Mouse (Mus musculus): ENCODE data around the gene Klhdc3. TPM values are rescaled to one million over a fixed set of nuclear protein-coding genes. Genes with fewer than 3 reads are reported as not detected.

Klhdc3 gene
- 121 and 133 TPM in 2 replicates for polyA plus RNA-seq (2015; fragmentation: Nextera tagmentation; extraction: Ambion mirVana)

DNA sequence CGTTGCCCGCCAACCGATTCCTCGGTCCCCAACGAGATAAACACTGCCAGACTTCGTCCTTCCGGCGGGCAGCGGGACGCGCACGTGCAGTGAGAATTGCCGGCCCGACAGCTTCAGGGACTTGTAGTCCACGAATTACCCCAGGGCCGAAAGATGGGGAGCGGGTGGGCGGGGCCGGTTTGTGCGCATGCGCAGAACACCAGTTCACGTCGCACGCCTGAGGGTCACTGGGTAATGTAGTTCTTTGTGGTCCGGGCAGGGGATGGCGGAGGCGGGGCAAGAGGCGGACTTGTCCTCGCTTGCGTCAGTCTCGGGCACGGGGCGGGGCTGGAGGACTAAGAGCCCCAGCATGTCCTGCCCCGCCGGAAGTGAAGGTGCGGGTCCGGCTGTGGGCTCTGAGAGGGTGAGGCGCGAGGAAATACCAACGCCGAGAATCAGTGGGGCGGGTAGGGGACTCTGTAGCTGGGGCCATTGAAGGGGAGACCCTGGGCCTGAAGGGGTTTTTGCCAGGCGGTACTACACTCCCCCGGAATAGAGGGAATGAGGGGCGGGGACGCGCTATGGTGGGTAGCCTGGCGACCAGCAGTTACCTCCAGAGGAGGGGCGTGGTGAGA, at the start of gene Klhdc3:
Gene Klhdc3, minus strand, starts transcription at position 155 of the 614 bp plus-strand sequence.
- H3K9ac ChIP-seq, result peak within 1 kb of the TSS; percentile 84
- under 1% methylated on average over 49 of the region's 49 CpGs for WGBS
- peak within 1 kb of the TSS; percentile 95 for H3K4me2 ChIP-seq
- peaks cover 27% of the 10 kb centered on the region for H3K4me1 ChIP-seq
- H3K27ac ChIP-seq, result peak within 1 kb of the TSS; percentile 90
- H3K9me3 ChIP-seq, result no peaks in the 10 kb centered on the region
- peaks cover 60% of the 10 kb centered on the region for H3K36me3 ChIP-seq
- no peaks in the 10 kb centered on the region for H3K27me3 ChIP-seq
- ATAC-seq (ENCODE audit: insufficient number of reproducible peaks, insufficient read depth, low FRiP score, low TSS enrichment, low read depth), result peak; percentile 94
- H3K4me3 ChIP-seq, result peak within 1 kb of the TSS; percentile 89

DNA sequence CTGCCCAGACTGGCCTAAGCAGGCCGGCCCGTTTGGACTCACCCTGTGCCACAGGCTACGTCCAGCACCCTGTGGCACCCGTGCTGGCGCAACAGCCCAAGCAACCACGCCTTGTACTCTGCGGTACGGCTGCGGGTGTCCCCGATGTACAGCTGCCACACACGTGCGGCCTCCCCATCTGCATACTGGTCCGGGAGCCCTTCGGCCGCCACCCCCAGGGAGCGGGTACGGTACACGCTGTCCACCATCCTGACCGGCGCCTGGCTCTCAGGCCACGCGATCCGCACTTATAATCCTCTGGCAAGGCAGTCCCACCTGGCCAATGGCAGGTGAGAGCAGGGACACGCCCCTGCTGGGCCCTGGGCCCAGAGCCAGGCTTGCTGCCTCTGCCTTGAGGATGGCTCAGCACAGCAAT, 48.2 kb upstream of the Klhdc3 start, which contains the start of gene Gnmt:
Gene Gnmt, minus strand, starts transcription at position 265 of the 415 bp plus-strand sequence.
- Histone ChIP-seq H3K27me3 (peaks cover 24% of the 10 kb centered on the region), H3K4me3 (peak within 1 kb of the TSS; percentile 14), H3K9ac (0 out of 2 replicates have a peak within 1 kb of the TSS, but pooled peaks have one; percentile 53), H3K4me1 (peaks cover 6% of the 10 kb centered on the region; the same call in 1 of the 2 replicates), H3K4me2 (peak within 1 kb of the TSS; percentile 49), H3K9me3 (no peaks in the 10 kb centered on the region), H3K27ac (no peak within 1 kb of the TSS), H3K36me3 (peaks cover 24% of the 10 kb centered on the region)
- no peak for ATAC-seq (ENCODE audit: insufficient number of reproducible peaks, insufficient read depth, low FRiP score, low TSS enrichment, low read depth)
- 16% methylated on average over 24 of the region's 24 CpGs for WGBS

DNA sequence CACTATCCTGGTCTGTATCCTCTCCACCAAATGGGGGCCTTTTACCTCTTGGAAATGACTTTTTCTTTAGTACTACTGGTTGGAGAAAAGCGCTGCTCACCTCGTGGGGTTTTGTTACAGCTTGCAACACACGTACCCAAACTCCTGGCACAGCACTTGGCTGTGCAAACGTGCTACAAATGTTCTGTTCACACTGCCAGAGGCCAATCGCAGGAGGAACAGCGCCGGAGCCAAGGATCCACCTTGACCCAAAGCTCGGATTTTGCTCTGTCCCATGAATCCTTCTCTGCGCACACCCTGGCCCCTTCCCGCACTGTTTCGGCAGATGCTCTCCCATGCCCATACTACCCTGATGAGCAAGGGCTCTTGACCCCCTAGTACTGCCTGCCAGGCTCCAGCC, 47.8 kb upstream of the Klhdc3 start:
- H3K4me3 ChIP-seq, result peak overlapping the region; percentile 14
- 0 out of 2 replicates have a peak overlapping the region, but pooled peaks have one; percentile 53 for H3K9ac ChIP-seq
- H3K27me3 ChIP-seq, result peaks cover 24% of the 10 kb centered on the region
- peaks cover 28% of the 10 kb centered on the region for H3K36me3 ChIP-seq
- H3K4me1 ChIP-seq, result peaks cover 6% of the 10 kb centered on the region; the same call in 1 of the 2 replicates
- H3K9me3 ChIP-seq, result no peaks in the 10 kb centered on the region
- peak overlapping the region; percentile 49 for H3K4me2 ChIP-seq
- ATAC-seq (ENCODE audit: insufficient number of reproducible peaks, insufficient read depth, low FRiP score, low TSS enrichment, low read depth), result no peak
- no peak overlapping the region for H3K27ac ChIP-seq
- WGBS, result 44% methylated on average over 11 of the region's 11 CpGs

DNA sequence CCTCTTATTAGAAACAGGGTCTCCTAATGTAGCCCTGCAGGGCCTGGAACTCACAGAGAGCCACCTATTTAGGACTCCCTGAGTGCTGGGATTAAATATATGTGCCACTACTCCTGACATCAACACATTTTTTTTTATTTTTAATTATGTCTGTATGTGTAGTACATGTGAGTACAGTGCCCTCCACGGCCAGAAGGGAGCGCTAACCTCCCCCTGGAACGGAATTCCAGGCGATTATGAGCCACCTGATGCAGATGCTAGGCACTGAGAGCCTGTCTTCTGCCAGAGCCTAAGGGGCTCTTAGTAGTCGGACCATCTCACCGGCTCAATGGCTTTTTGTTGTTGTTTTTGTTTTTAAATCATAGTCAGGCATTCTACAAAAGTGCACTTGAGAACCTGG, 47.3 kb upstream of the Klhdc3 start:
- no peaks in the 10 kb centered on the region for H3K9me3 ChIP-seq
- ATAC-seq (ENCODE audit: insufficient number of reproducible peaks, insufficient read depth, low FRiP score, low TSS enrichment, low read depth), result no peak
- no peak overlapping the region for H3K27ac ChIP-seq
- H3K4me1 ChIP-seq, result peaks cover 6% of the 10 kb centered on the region; the same call in 1 of the 2 replicates
- H3K4me2 ChIP-seq, result no peak overlapping the region
- no peak overlapping the region for H3K9ac ChIP-seq
- H3K4me3 ChIP-seq, result no peak overlapping the region
- 29% methylated on average over 6 of the region's 6 CpGs for WGBS
- peaks cover 33% of the 10 kb centered on the region for H3K36me3 ChIP-seq
- H3K27me3 ChIP-seq, result peaks cover 24% of the 10 kb centered on the region

DNA sequence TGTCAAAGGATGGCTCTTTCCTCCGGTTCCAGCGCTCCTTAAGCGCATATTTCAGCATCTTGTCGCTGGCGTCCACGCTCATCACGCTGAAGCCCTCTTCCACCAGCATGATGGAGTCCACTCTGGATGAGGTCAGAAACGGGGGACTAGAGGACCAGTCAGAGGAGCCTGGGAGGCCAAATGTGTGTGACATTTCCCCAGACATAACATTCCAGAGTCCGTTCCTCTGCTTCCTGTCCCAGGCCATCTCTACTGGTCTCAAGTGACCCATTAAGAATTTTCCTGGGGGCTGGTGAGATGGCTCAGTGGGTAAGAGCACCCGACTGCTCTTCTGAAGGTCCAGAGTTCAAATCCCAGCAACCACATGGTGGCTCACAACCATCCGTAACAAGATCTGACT, 46.6 kb upstream of the Klhdc3 start:
- H3K4me3 ChIP-seq, result no peak overlapping the region
- no peak for ATAC-seq (ENCODE audit: insufficient number of reproducible peaks, insufficient read depth, low FRiP score, low TSS enrichment, low read depth)
- H3K27ac ChIP-seq, result no peak overlapping the region
- H3K4me1 ChIP-seq, result peaks cover 6% of the 10 kb centered on the region; the same call in 1 of the 2 replicates
- H3K4me2 ChIP-seq, result no peak overlapping the region
- peaks cover 24% of the 10 kb centered on the region for H3K27me3 ChIP-seq
- H3K9ac ChIP-seq, result no peak overlapping the region
- 89% methylated on average over 11 of the region's 11 CpGs for WGBS
- H3K36me3 ChIP-seq, result peaks cover 38% of the 10 kb centered on the region
- no peaks in the 10 kb centered on the region for H3K9me3 ChIP-seq

DNA sequence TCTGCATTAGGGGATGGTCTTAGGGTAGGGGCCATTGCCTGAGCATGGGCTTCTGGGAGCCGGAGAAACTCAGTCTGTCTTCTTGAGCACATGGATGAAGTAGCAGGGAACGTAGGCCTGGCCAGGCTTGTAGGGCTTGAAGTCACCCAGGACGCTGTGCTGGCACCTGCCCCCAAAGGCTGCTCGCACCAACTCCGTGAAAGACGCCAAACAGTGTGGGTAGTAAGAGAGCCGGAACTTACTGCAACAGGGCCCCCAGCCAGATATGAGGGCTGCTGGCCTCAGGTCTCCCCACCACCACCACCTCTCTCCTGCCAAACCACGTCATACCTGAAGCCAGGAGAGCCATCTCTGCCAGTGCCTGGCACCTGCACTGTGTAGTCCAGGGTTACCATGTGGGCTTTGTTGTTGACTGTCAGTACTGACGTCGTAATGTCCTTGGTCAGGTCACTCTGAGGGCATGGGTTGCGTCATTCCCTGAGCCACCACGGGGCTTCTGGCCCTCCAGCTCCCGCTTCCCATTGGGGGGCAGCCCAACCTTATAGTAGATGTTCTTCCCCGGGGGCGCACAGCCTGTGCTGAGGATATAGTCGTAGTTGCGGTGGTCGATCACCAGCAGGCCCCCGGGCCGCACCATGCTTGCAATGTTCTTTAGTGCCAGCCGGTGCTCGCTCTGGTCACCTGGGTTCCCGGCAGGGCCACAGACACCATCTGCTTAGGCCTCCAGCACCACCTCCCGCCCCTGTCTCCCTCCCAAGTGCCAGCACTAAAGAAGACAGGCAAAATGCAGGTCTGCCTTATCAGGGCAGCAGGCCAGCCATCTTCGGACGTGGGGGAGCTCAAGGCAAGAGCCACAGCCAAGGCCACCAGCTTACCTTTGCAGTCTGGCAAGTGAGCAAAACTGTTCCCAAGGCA, 45.3 kb upstream of the Klhdc3 start:
- peaks cover 6% of the 10 kb centered on the region; the same call in 1 of the 2 replicates for H3K4me1 ChIP-seq
- H3K27ac ChIP-seq, result no peak overlapping the region
- no peaks in the 10 kb centered on the region for H3K9me3 ChIP-seq
- no peak overlapping the region for H3K4me2 ChIP-seq
- ATAC-seq (ENCODE audit: insufficient number of reproducible peaks, insufficient read depth, low FRiP score, low TSS enrichment, low read depth), result no peak
- H3K9ac ChIP-seq, result no peak overlapping the region
- peaks cover 50% of the 10 kb centered on the region for H3K36me3 ChIP-seq
- H3K27me3 ChIP-seq, result peaks cover 24% of the 10 kb centered on the region
- 92% methylated on average over 26 of the region's 26 CpGs for WGBS
- no peak overlapping the region for H3K4me3 ChIP-seq

DNA sequence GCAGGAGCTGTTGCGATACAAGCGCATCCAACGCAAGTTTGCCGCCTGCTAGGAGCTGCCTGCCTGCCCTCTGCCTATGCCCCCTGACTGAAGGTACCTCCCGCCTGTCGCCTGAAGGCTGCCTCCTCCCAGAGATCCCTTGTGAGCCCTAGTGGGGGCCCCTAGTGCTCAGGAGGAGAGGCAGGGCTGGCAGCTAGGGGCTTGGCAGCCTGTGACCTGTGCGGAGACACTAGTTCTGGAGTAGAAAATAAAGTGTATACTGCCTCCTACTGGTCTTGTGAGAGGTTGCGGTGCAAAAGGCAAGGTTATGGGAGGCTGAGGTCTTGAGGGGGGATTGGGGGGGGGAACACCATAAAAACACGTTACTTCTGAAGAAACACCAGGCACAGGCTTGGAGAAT, 44.6 kb upstream of the Klhdc3 start:
- no peak overlapping the region for H3K27ac ChIP-seq
- H3K36me3 ChIP-seq, result peaks cover 58% of the 10 kb centered on the region
- 51% methylated on average over 9 of the region's 9 CpGs for WGBS
- no peak overlapping the region for H3K4me3 ChIP-seq
- H3K9ac ChIP-seq, result no peak overlapping the region
- no peak overlapping the region for H3K4me2 ChIP-seq
- ATAC-seq (ENCODE audit: insufficient number of reproducible peaks, insufficient read depth, low FRiP score, low TSS enrichment, low read depth), result no peak
- H3K9me3 ChIP-seq, result no peaks in the 10 kb centered on the region
- peaks cover 23% of the 10 kb centered on the region for H3K27me3 ChIP-seq
- peaks cover 6% of the 10 kb centered on the region; the same call in 1 of the 2 replicates for H3K4me1 ChIP-seq

DNA sequence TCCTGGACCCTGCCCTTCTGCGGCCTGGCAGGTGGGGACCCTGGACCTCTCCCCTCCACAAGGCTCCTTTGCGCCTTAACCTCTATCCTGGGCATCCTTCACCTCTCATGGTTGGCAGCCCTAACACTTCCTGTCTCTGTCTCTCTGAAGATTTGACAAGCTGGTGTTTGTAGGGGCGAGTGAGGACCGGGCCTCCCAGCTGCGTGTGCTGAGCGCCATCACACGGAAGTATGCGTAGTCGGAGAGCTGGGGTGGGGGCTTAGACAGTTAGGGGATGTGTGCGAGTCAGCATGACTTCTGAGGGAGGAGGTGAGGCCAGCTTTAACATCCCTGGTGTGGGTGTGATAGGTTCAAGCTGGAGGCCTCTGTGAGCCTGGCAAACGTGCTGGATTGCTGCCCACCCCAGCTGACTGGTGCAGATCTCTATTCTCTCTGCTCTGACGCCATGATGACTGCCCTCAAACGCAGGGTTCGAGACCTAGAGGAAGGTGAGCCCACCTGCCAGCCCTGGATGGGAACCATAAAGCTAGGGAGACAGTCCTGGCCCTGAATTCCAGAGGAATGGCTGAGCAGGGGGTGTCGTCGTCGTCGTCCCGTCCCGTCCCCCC, 43.9 kb upstream of the Klhdc3 start:
- peaks cover 19% of the 10 kb centered on the region for H3K27me3 ChIP-seq
- no peak overlapping the region for H3K27ac ChIP-seq
- ATAC-seq (ENCODE audit: insufficient number of reproducible peaks, insufficient read depth, low FRiP score, low TSS enrichment, low read depth), result no peak
- H3K9me3 ChIP-seq, result no peaks in the 10 kb centered on the region
- H3K9ac ChIP-seq, result no peak overlapping the region
- H3K4me1 ChIP-seq, result peaks cover 6% of the 10 kb centered on the region; the same call in 1 of the 2 replicates
- H3K4me3 ChIP-seq, result no peak overlapping the region
- WGBS, result 79% methylated on average over 18 of the region's 20 CpGs
- H3K4me2 ChIP-seq, result no peak overlapping the region
- peaks cover 65% of the 10 kb centered on the region for H3K36me3 ChIP-seq

DNA sequence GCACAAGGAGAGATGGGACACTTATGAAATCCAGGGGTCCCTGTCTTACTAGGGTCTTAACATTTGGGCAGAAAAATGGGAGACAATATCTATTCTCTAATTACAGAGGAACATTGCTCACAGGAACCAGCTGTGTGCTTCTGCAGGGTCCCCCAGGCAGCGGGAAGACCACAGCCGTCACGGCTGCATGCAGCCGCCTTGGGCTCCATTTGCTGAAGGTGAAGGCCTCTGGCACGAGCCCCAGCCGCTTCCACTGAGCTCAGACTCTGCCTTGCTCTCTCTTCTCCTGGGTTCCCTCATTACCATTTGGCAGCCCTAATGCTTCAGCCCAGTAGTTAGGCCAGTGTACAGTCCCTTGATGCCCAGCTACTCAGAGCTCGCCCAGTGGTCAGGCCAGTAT, 40.4 kb upstream of the Klhdc3 start:
- H3K4me2 ChIP-seq, result no peak overlapping the region
- no peak for ATAC-seq (ENCODE audit: insufficient number of reproducible peaks, insufficient read depth, low FRiP score, low TSS enrichment, low read depth)
- no peak overlapping the region for H3K27ac ChIP-seq
- no peaks in the 10 kb centered on the region for H3K4me1 ChIP-seq
- peaks cover 83% of the 10 kb centered on the region for H3K36me3 ChIP-seq
- H3K27me3 ChIP-seq, result no peaks in the 10 kb centered on the region
- H3K9me3 ChIP-seq, result no peaks in the 10 kb centered on the region
- H3K4me3 ChIP-seq, result no peak overlapping the region
- H3K9ac ChIP-seq, result no peak overlapping the region; the same call in none of the 2 replicates
- 84% methylated on average over 7 of the region's 7 CpGs for WGBS

DNA sequence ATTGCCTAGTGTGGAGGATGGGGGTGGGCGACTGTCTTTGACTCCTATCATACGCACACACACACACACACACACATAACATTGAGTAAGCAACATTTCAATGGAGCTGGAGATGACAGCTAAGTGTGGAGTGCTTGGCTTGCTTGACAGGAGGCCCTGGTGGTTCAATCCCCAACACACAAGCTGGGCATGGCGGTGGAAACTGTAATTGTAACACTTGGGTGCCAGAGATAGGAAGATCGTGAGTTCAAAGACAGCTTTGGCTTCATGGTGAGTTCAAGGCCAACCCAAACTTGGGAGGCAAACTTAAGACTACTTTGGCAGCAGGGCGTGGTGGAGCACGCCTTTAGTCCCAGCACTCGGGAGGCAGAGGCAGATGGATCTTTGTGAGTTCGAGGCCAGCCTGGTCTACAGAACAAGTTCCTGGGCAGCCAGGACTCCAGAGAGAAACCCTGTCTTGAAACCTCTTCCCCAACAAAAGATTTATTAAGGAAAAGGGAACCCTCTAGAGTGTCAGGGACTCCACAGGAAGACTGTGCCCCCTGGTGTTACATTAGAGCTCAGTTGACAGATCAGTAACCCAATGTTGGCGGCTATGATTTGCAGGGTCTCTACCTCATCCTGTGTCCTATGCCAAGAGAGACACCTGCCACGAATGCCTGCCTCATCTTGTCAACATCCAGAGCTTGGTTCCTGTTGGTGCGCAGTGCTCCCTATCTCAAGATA, 34.2 kb upstream of the Klhdc3 start:
- WGBS, result 95% methylated on average over 11 of the region's 11 CpGs
- Histone ChIP-seq H3K9ac (no peak overlapping the region), H3K27ac (no peak overlapping the region), H3K4me1 (peaks cover 16% of the 10 kb centered on the region), H3K4me3 (no peak overlapping the region), H3K9me3 (no peaks in the 10 kb centered on the region), H3K27me3 (no peaks in the 10 kb centered on the region), H3K36me3 (peaks cover 51% of the 10 kb centered on the region), H3K4me2 (no peak overlapping the region)
- ATAC-seq (ENCODE audit: insufficient number of reproducible peaks, insufficient read depth, low FRiP score, low TSS enrichment, low read depth), result no peak

DNA sequence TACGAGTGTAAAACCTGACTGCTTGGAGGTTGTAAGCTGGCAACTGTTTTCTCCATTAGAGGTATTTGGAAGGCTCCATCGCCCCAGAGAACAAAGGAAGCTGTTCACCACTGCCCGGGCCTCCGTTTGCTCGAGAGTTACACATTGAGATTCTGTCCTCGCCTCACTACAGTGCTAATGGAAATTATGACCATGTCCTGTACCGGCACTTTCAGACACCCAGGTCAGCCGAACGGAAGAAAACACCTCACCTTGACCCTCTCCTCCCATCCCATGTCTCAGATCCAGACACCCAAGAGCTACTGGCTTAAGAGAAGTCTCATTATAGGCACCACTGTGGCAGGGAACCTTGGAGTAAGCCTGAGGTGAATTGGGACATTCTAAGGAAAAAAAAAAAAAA, 33.1 kb upstream of the Klhdc3 start:
- Histone ChIP-seq H3K4me2 (no peak overlapping the region), H3K27me3 (no peaks in the 10 kb centered on the region), H3K36me3 (peaks cover 42% of the 10 kb centered on the region), H3K27ac (no peak overlapping the region), H3K9ac (no peak overlapping the region), H3K4me1 (peaks cover 16% of the 10 kb centered on the region), H3K4me3 (no peak overlapping the region), H3K9me3 (no peaks in the 10 kb centered on the region)
- ATAC-seq (ENCODE audit: insufficient number of reproducible peaks, insufficient read depth, low FRiP score, low TSS enrichment, low read depth), result no peak
- WGBS, result 89% methylated on average over 9 of the region's 9 CpGs
